Mouse (Mus musculus) forebrain, postnatal 0 days (tissue): ENCODE results near the gene Mnd1. TPM values are rescaled to one million over a fixed set of nuclear protein-coding genes. Genes with fewer than 3 reads are reported as not detected.

Experiments used
- ATAC-seq: fragments of 200-750 bp; cut with Nextera tagmentation; 2 replicates; pipeline ENCODE4 v1.8.0; 2017; ENCODE audit warnings: mild to moderate bottlenecking, moderate library complexity
- DNase-seq: peaks from one replicate; pipeline ENCODE4 v3.0.0-alpha.2; 2015
- H3K27ac ChIP-seq: fragments of 300-500 bp; sonication (generic); 2 replicates; pipeline ENCODE4 v1.5.1; 2014; ENCODE audit warnings: low read depth, mild to moderate bottlenecking, antibody characterized with exemption, low read length, moderate library complexity, mixed read lengths
- H3K27me3 ChIP-seq: fragments of 300-500 bp; sonication (generic); 2 replicates; pipeline ENCODE4 v1.6.1; 2014; ENCODE audit warnings: mild to moderate bottlenecking, low read length, mixed read lengths; ENCODE audit not compliant: insufficient read depth
- H3K36me3 ChIP-seq: fragments of 300-500 bp; sonication (generic); 2 replicates; pipeline ENCODE4 v1.6.1; 2014; ENCODE audit warnings: mild to moderate bottlenecking, moderate library complexity; ENCODE audit not compliant: insufficient read depth
- H3K4me1 ChIP-seq: fragments of 300-500 bp; sonication (generic); 2 replicates; pipeline ENCODE4 v1.6.1; 2014; ENCODE audit warnings: antibody characterized with exemption; ENCODE audit not compliant: insufficient read depth
- H3K4me2 ChIP-seq: fragments of 300-500 bp; sonication (generic); 2 replicates; pipeline ENCODE4 v1.6.1; 2014; ENCODE audit warnings: low read depth, mild to moderate bottlenecking, moderate library complexity
- H3K4me3 ChIP-seq: fragments of 300-500 bp; sonication (generic); 2 replicates; pipeline ENCODE4 v1.5.1; 2014; ENCODE audit warnings: low read depth, low read length, mixed read lengths
- H3K9ac ChIP-seq: fragments of 300-500 bp; sonication (generic); 2 replicates; pipeline ENCODE4 v1.6.1; 2014; ENCODE audit warnings: mild to moderate bottlenecking
- H3K9me3 ChIP-seq: fragments of 300-500 bp; sonication (generic); 2 replicates; pipeline ENCODE4 v1.6.1; 2016; ENCODE audit warnings: low read length
- CTCF ChIP-seq: sonication (generic); IDR thresholded peaks from 2 replicates; pipeline ENCODE4 v1.5.1; 2016; ENCODE audit warnings: antibody characterized with exemption, control low read depth, low read depth
- WGBS: fragments of 180-500 bp; shearing (Covaris S2); extraction: QIAGEN DNeasy Blood & Tissue Kit; methylation state at CpG from one replicate; pipeline ENCODE4 v1.1.7; 2014; 5-methylcytosine and 5-hydroxymethylcytosine counted together
- polyA plus RNA-seq: library from polyadenylated mRNA; unstranded; fragments of >200 nt; fragmentation: Nextera tagmentation; extraction: Ambion mirVana; gene quantifications from 2 replicates; pipeline ENCODE4 v1.2.1, GENCODE M21; 2015
- total RNA-seq: library from RNA; depleted of rRNA; stranded (reverse); fragments of >200 nt; gene quantifications from 2 replicates; pipeline ENCODE4 v1.2.3, GENCODE M21; 2014; rRNA removed

The Mnd1 gene
- total and polyA plus RNA-seq, 2 experiments from 2014 or later, result 2.5 to 3.0 TPM

DNA sequence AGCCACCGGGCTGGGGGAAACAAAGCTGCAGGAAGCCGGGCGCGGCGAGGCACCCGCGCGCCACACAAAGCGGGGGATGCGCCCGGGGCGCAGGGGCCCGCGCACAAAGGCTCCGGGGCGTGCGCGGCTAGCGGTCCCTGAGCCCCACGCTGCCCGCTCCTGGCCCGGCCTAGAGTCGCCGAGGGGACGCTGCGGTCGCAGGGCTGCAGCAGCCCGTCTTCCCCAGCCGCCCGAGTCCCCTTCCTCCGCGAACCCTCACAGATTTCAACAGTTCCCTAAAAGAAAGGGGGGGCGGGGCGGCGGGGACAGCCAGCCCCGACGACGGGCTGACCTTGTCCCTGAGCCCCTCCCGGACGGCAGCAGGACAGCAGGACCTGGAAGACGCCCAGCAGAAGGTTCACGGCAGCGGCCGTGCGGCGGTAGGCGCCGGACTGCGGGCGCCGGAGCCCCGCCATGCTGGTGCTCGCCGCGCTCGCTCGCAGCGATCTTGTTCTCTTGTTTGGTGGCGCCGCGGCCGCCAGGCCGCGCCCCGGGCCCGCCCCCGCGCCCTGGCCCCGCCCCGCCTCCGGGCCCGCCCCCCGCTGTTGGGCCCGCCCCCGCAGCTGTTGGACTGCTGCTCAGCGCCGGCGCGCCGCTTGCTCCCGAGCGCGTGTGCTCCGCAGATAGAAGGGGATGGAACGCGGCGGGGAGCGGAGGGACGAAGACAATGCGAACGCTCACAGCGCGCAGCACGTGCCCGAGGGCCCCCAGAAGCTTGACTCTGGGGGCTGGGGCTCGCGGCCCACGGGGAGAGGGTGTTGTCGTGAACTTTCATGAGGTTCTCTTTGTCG is 115.7 kb downstream of the Mnd1 start, which contains the start of gene Tmem131l:
Tmem131l (minus strand) TSS at position 530 of the 830 bp plus-strand sequence.
- peak within 1 kb of the TSS; percentile 97 for H3K4me3 ChIP-seq
- 2% methylated on average over 92 of the region's 100 CpGs for WGBS
- peaks cover 23% of the 10 kb centered on the region for H3K4me1 ChIP-seq
- H3K9me3 ChIP-seq, result no peaks in the 10 kb centered on the region
- DNase-seq, result peak; percentile 93
- TF ChIP-seq CTCF, result no peak
- peak; percentile 94 for ATAC-seq
- no peaks in the 10 kb centered on the region for H3K27me3 ChIP-seq
- H3K27ac ChIP-seq, result peak within 1 kb of the TSS; percentile 93
- H3K9ac ChIP-seq, result peak within 1 kb of the TSS; percentile 98
- peak within 1 kb of the TSS; percentile 82 for H3K4me2 ChIP-seq
- no peaks in the 10 kb centered on the region for H3K36me3 ChIP-seq

DNA sequence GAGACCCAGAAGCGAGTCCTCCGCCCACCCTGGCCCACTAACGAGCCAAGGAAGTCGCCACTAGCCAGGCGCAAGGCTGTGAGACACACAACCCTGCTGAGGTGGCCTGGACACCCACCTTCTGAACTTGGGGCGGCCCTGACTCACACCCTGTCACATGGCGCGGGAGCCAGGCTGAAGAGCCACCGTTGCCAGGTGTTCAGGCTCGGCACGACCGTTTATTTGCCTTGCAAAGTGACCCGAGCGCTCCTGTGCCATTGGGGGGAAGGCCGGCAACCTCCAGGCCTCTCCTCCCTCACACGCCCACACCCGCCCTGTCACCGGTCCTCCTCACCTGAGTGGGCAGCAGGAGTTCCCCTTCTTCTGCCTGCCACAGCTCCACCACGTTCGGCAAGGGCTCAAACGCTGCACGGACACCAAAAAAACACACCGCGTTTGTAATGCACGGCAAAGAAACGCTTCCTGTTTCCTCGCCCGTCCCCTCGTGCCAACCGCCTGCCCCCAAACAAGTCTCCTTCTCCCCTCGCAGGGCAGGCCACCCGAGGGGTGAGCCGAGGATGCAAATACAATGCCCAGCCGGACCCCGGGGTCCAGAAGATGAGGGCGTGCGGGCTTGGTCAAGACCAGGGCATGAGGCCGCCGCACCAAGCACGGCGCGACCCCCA is 116.5 kb downstream of the Mnd1 start:
- DNase-seq (peak; percentile 69), ATAC-seq (peak; percentile 2)
- no peak for TF ChIP-seq CTCF
- Histone ChIP-seq H3K4me1 (peaks cover 28% of the 10 kb centered on the region), H3K9me3 (no peaks in the 10 kb centered on the region), H3K4me3 (peak overlapping the region; percentile 97), H3K9ac (peak overlapping the region; percentile 98), H3K27ac (peak overlapping the region; percentile 93), H3K4me2 (peak overlapping the region; percentile 82), H3K36me3 (no peaks in the 10 kb centered on the region), H3K27me3 (no peaks in the 10 kb centered on the region)
- WGBS, result under 1% methylated on average over 42 of the region's 42 CpGs

DNA sequence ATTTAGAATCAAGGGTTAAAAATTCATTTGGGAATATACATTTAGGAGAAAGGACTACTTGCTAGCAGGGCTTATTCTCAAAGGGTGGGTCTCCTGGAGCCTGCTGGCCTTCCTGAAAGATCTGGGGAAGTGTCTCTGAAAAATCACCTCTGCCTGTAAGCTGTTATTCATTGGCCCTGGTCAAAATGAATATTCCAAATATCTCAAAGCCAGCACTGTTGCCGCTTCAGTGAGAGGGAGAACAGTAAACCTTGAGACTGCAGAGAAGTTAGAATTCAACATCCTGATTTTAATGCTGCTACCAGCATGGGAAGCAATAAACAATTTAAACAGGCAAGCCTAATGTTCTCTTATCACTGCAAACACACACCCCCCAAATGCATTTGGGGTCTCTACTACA is 117.5 kb downstream of the Mnd1 start:
- no peak overlapping the region; the same call in 1 of the 2 replicates for H3K27ac ChIP-seq
- no peak for TF ChIP-seq CTCF
- peaks cover 28% of the 10 kb centered on the region for H3K4me1 ChIP-seq
- 19% methylated on average over 1 of the region's 1 CpGs for WGBS
- ATAC-seq (no peak), DNase-seq (no peak)
- H3K27me3 ChIP-seq, result no peaks in the 10 kb centered on the region
- no peaks in the 10 kb centered on the region for H3K9me3 ChIP-seq
- H3K4me3 ChIP-seq, result peak overlapping the region; percentile 97
- H3K36me3 ChIP-seq, result no peaks in the 10 kb centered on the region
- H3K4me2 ChIP-seq, result peak overlapping the region; percentile 82
- H3K9ac ChIP-seq, result peak overlapping the region; percentile 98

Other genes starting within 250 kb of the Mnd1 start
- 59.3 and 65.0 TPM in 2 replicates for gene Tmem131l, start 115.6 kb downstream of the Mnd1 start, total RNA-seq
- gene Tmem131l, start 115.6 kb downstream of the Mnd1 start, polyA plus RNA-seq, result 32.3 and 37.5 TPM in 2 replicates
- 0.29 TPM in 1 of 2 replicates, not detected in the other for gene Gm6525, start 18.3 kb upstream of the Mnd1 start, total RNA-seq
- 0.33 and 2.1 TPM in 2 replicates for gene Gm6525, start 18.3 kb upstream of the Mnd1 start, polyA plus RNA-seq
- gene Trim2, start 151.1 kb upstream of the Mnd1 start, total RNA-seq, result 186 and 218 TPM in 2 replicates
- gene Trim2, start 151.1 kb upstream of the Mnd1 start, polyA plus RNA-seq, result 75.9 and 127 TPM in 2 replicates